Mouse (Mus musculus) ovary, postnatal 14 days (tissue): ENCODE data around the gene E2f7.
"Not testable (repeated sequence)": the region's sequence is repeated elsewhere in the genome, so short reads cannot be mapped to it uniquely, and the experiment has no call there.

ENCODE experiments used
- DNase-seq: peaks from one replicate; pipeline ENCODE4 v3.0.0; 2022; ENCODE audit warnings: low spot score

The E2f7 gene

DNA sequence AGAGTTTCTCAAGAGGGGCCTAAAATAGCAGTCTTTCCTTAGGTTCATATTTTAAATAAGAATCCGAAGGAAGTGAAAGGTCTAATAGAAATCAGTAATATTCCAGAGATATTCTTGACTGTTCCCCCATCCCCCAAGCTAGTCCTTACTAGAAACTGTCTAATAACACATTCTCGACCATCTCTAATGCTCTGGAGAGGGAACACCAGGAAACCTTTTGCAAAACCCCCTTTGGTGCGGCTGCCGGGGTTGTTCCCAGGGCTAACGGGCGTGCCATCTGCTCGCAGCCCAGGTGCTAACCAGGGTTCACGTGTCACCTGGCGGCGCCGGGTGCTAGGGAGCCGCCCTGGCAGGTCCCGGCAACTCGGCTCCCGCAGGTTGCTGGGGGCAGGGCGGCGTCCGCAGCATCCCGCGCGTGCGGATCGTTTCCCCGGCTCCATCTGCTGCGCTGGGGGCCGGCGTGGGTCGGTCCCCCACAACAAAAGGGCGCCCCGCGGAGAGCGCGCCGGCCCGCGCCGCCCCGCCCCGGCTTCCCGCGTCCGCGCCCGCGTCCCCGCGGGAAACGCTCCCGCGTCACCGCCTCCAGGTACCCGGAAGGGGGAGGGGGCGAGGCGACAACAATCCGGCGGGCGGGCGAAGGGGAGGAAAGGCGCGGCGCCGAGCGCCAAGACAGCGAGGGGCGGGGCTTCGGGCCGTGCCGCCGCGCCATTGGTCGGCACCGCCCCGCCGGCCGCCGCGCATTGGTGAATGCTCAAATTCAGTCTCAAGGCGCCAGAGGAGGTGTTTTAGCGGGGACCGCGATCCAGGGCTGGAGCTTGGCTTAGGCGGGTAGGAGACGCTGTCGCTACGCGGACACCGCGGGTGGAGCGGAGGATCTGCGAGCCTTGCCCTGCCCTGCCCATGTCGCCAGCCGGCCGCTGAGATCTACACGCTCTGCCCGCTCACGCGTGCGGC is at the start of gene E2f7:
E2f7 (plus strand) TSS at position 754 of the 954 bp plus-strand sequence.
- DNase-seq = peak; percentile 74

DNA sequence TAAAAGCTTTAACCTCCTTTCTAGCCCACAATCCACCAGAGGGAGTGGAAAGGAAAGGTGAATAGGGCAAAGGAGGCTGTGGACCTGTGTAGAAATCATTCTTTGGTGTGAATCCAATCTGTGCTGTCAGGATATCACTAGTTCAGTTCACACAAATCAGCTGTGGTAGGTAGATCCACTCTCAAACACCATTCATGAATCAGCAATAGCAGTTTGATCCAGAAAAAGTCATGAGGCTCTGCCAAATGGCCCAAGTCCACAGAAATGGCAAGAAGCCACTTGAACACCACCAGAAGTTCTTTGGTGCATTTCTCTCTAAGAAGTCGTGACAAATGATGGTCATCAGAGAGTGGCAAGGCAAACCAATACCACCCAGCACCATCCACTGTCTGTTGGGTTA is 44.0 kb upstream of the E2f7 start:
- no peak for DNase-seq

DNA sequence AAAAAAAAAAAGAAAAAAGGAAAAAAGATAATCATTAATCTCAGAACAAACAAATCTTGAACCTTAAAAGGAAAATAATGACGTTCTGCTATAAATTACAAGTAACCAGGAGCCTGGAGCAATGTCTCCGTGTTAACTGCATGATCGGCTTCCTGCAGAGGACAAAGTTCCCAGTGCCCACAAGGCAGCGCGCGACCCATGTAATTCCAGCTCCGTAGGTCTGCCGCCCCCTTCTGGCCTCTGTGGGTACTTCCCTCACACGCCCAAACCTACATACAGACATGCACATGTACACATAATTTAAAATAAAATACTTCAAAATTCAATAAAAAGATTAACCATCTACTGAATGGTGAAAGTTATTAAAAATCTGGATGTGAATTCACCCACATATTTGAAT is 39.6 kb upstream of the E2f7 start:
- no peak for DNase-seq

DNA sequence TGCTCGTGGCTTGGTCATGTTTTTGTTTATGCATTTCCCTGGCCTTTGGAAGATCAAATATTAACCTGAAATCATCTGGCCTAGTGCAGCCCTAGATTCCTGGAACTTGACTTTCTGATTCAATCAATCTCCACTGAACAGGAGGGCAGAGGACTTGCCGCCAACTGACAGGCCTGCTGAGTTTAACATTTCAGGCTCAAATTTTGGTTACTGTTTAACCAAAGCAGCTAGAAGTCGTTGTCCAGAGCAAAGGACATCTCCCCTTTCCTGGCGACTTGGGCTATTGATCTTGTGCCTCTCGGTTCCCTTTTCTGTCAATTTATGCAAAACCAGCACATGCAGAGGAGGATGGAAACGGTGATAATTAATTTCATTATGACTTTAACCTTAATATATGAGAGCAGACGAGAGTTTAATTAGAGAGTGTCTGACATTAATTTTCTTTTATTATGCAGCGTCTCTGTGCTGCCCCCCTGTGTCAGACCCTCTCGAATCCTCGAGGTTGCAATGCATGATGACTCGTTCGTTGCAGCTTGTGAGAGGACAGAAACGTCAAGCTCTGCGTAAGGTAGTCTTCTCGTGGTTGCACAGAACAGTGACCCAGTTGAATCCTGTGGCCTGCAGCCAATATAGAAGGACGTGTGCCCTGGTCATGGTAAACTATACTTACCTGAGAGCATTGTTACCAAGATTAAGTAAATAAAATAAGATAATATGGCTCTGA is 37.7 kb upstream of the E2f7 start:
- no peak for DNase-seq

DNA sequence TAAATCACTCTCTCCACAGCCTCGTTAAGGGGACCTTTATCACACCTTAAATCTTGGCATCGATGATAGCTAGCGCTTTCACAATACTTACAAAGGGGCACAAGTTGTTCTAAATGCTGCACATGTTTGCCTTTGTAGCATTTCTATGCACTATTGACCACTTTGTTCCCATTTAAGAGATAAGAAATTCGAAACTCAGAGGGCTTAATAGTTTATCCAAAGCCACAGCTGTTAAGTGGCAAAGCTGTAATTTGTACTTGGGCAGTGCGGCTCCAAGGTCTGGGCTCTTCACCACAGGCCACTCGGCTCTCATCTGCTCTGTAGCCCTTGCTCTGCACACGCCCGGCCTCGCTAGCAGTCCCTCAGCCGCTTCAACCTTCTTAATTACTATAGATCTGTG is 28.4 kb upstream of the E2f7 start:
- no peak for DNase-seq

DNA sequence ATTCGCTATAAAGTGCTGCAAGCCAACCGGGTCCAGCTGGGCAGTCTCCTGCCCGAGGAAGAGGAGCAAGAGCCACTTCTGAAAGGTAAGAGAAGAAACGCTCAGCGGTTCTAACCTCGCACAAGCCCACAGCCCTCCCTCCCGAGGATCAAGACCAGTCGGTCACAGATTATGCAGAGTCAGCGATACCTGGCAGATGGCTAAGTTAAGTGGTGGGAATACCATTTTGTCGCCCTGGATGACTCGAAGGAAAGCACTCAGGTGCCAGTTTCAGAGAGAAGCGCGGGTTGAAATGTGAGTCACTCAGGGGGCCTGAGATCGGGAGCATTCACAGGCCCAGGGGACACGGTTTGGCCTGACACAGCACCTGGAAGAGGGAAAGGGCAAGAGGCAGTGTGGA is 18.8 kb upstream of the E2f7 start:
- DNase-seq = no peak

DNA sequence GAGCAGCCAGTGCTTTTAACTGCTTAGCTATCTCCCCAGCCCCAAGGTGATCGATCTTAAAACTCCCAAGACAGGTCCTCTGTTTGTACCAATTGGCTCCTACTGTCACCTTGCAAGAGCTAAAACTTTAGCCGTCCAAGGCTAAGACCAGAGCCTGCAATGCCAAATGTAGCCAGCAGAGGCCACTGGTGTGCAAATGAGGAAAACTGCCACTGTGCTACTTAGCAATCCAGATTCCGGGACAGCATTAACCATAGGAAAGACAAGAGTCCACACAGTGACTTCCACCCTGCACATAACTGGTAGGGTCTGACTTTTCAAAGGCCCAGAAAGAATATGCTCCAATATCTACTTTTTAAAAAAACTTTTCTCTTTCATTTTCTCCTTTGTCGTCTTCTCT is 17.4 kb upstream of the E2f7 start:
- peak; percentile 11 for DNase-seq

DNA sequence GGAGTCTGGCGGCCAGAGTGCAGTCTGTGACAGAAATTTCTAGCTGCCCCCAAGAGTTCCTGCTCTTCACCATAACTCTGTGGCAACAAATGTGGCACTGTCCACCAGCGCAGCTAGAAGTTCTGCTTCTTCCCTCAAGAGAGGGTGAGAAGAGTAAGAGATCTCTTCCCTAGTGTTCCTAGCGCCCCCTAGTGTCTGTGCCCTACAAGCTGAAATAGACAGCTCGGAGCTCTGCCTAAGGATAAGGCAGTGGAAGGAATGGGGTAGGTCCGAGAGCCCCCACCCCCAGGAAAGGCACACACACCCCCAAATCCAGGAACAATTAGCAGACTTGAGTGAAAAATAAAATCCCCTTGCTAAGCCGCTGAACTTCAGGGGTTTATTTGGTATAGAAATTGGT is 11.9 kb upstream of the E2f7 start:
- peak; percentile 44 for DNase-seq

DNA sequence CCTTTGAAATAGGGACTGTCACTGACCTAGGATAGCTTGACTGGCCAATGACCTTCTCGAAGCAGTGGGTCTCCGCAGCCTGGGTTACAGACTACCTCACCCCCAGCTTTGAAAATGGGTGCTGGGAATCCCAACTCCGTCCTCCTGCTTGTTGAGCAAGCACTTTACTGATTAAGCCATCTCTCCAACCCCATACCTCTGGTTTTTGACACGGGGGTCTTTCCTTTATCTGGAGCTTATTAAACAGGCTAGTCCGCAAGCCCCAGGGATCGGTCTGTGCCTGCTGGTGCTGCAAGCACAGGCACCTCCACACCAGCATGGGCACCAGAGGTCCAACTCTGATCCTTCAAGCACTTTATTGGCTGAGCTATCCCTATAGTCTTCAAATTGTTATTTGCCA is 1.5 kb upstream of the E2f7 start:
- DNase-seq = no peak

DNA sequence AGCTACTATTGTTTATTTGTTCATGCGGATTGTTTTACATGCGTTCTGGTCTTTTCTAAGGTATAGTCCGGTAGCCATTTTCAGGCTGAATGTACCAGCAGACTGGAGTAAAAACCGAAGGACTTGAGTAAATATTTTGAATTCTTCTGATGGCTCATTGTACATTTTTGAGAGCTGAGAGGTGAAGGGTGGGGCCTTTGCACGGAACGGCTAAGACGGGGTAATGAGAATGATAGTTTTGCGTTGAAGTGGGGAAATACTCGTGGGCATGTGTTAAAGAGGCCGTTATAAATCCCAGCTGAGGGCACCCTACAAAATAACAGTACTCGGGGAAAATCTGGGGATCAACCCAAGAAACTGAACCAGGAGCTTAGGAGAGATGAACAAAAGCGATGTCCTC is 1.1 kb upstream of the E2f7 start:
- no peak for DNase-seq

DNA sequence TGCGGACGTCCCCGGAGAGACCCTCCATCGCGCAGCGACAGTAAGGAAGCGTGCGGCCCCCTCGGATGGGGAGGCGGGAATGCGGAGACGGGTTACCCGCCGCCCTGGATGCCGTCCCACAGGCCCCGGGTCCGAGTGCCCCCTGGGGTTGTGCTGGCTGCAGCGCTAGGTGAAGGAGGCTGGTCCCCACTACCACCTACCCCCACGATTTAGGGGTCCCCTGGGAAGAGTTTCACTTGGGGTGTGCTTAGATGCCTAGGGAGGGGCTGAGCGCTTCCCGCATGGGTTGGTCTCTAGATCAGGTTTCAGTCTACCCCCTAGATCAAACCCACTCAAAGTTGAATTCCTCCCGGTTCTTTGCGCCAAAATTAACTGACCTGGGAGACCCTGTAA is 397 bp downstream of the E2f7 start:
- DNase-seq = no peak

DNA sequence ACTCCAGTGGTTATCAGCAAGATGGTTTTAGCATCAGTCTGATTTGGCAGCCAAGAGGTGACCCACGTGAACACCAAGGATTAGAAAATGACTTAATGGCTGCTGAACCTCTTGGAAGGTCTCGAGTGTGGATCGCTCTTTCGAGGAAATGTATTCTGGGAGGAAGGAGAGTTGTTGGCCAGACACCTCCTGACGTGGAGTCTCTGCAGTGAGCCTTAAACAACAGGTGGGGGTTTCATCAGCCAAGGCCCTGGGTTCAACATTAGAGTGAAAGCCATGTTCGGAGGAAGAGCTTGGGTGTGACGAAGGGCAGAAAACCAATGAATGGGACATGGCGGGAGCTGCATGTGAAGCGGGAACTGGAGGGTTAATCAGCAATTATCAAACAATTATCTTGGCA is 3.8 kb downstream of the E2f7 start:
- no peak for DNase-seq

DNA sequence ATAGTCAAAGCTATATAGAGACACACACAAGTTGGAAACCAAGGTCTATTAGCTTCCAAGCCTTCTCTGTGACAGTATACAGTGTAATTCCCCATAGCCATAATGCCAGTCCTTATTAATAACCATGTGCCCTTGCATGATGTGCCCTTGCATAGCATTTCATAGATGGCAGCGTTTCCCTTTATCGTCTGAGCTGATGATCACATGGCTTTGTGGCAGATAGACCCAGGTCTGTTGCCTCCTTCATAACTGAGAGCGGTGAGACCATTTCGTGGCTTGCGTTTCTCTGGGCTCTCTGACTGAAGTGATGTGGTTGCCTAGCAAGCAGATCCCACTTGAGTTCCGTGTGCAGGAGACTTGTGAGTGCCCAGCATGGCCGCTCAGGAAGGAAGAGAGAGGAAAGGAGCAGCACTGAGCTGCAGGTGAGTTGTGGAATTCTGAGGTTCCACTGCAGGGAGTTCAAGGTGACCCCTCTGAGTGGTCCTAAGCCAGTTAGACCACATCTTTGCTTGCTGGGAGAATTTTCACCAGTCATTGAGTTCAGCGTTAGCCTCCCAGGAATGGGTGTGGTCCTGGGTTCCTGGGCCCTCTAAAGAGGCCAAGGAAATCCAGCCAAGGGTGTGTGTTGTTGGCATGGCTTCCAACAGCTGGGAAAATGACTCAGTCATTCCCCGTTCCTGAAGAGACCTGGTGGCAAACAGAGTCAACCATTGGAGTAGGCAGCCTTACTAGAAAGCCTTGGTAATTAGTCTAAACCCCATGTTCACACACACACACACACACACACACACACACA is 4.5 kb downstream of the E2f7 start:
- no peak for DNase-seq

DNA sequence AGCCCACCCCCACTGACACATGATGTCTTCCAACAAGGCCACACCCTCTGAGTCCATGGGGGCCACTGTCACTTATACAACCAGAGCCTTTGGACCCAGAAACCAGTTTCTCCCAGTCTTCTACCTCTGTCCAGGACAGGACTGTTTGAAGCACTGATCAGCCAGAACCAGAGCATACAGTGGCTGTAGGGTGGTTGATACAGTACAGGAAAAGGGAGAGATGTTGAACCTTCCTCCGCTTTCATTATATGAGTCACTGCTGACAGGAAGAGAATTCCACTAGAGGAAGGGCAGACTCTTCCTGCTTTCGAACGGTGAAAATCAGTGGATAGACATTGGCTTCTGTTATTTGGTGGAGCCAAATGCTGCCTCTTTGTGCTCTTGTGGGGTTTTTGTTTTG is 7.6 kb downstream of the E2f7 start:
- no peak for DNase-seq

DNA sequence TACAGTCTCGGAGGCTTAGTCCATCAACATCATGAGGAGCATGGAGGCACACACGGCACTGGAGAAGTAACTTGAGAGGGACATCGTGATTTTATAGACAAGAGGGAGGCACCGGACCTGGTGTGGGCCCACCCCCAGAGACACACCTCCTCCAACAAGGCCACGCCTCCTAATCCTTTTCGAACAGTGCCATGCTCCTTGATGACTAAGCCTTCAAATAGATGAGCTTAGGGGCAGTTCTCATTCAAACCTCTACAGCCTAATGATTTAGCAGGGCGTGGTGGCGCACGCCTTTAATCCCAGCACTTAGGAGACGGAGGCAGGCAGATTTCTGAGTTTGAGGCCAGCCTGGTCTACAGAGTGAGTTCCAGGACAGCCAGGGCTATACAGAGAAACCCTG is 10.3 kb downstream of the E2f7 start:
- DNase-seq = no peak

DNA sequence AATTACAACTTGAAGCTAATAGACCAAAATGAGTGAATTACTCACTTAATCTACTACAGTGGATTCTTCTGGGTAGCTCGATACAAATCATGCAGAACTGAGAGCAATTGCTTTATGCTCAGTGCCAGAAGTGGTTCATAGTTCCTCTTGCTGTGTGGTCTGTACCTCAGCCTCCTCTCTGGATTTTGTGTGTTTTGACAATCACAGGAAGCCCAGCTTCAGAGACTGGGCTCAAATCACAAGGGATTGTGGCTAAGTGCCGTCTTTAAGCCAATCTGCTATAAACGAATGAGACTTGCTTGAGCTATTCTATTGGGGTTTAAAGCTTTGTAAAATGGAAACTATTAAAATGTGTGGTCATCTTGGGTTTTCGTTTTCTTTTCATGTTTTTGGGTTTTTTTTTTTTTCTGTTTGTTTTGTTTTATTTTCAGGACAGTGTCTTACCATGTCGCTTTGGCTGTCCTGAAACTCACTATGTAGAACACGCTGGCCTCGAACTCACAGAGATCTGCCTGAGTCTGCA is 11.1 kb downstream of the E2f7 start:
- no peak for DNase-seq

DNA sequence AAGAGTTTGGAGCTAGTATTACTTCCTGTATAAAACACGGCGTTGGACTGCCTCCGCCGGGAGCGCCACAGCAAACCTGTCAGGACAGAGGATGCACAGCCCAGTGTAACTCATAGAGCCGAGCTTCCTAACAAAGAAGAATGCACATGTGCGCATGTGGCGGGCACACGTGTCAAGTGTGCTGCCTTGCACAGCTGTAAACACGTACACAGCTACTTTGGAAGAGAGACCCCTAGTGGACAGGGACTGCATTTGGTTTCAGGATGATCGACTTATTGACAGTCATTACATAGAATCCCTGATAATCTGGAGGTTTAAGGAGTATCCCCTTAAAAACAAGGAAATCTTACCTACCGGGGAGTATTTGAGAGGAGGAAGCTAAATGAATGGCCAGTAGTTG is 15.3 kb downstream of the E2f7 start:
- not testable (repeated sequence) for DNase-seq

DNA sequence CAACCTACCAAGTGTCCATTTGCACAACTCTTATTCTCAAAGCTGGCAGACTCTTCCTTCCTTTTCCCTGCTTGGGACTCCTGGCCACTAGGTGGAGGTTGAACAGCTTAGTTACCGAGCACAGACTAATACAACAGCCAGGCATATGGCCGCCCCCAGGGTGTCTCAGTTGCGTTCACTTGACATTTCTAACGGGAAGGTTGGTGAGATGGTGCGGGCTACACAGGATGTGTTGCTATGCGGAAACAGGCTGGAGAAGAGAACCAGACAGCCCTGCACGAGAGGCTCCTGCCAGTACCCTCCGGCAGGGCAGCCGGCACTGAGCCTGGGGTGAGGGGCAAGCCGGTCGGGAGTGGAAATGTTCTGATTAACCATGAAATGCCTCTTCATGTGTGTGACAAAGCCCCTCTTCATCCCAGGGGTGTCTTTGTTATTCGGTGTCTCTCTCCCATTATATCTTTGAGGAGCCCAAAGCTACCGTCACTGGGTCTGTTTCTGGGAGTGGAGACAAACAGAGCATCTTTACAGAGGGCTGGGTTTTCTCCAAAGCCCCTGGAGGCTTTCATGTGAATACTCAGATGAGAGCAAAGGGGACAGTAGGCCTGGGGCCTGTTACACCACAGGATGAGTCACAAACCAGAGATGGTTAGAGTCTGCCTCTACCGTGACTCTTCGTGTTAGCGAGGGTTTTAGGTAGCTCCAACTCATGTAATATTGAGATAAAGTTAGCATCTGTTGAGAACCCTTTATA is 17.1 kb downstream of the E2f7 start:
- DNase-seq = no peak

DNA sequence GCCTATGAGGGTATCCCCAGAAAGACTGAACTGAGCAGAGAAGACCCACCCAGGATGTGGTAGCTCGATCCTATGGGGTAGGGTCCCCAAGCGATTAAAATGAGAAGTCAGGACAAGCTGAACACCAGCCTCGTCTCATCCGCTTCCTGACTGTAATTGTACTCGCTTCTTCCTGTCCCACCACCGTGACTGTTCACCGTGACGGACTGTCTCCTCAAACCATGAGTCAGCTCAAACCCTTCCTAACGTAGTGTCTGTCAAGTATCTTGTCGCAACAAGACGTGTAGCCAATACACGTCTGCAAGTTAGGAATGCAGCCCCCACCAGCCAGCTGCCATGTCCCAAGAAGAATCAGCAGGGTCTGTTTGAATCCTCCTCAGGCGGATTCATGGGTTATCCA is 18.2 kb downstream of the E2f7 start:
- DNase-seq = no peak

DNA sequence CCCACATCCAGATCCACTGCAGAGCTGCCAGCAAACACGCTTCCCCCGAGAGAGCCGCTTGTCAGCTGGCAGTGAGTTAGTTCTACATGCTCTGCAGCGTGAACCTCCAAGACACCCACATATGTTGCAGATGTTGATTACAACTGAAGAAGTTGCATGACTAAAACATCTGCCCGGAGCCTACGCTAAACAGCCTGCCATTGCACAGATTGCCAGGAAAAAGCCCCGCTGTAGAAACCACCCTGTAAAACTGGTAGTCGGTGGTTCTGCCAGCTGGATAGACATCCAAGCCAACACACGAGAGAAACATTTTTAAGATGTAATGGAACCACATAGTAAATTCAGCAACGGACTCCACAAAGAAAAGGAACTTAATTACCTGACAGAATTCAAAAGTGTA is 24.3 kb downstream of the E2f7 start:
- no peak for DNase-seq

DNA sequence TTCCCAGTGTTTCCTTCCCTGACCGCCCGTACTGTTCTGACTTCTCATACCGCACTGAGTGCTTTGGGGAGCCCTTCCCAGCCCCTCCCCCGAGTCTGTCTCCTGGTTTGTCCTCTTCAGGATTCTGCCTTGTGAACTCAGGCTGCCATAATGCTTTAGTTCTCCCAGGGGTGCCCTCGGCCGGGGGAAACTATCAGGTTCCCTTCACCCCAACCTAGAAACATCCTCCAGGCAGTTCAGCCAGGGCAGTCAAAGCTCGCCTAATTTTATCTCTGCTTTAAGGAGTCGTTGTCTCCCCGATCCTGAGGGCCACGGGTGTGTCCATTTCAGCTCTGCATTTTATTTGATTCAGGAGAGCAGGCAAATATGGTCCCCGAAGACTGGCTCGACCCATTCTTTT is 28.0 kb downstream of the E2f7 start:
- DNase-seq = no peak

DNA sequence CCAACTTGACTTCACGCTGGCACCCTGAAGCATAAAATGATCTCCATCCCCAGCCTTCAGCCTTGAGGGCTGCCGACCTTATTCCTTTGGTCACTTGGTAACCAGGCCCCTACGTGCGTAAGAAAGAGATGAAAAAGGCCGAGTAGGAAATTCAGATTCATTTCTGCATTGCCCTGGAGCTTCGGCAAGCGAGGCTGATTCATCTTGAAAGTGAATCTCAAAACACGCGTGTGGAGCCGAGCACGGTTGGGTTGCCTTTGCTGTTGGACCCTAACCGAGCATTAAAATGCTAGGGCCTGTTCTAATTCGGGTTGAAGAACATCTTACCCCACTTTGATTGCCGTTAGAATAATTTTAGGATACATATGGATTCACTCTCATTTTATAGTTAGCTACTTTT is 28.6 kb downstream of the E2f7 start:
- DNase-seq = no peak
